Mouse (Mus musculus) heart, embryonic 12.5 days (tissue): ENCODE measurements around the gene Uspl1. TPM values are rescaled to one million over a fixed set of nuclear protein-coding genes. Genes with fewer than 3 reads are reported as not detected.
A peak's percentile ranks its signal among the peaks of the same experiment; 100 is the strongest.

Experiments
- ATAC-seq: fragments of 200-750 bp; cut with Nextera tagmentation; 2 replicates; pipeline ENCODE4 v1.8.0; 2017; ENCODE audit warnings: moderate TSS enrichment, moderate library complexity; ENCODE audit not compliant: insufficient number of reproducible peaks, low FRiP score
- H3K27ac ChIP-seq: fragments of 300-500 bp; sonication (generic); 2 replicates; pipeline ENCODE4 v1.5.1; 2016; ENCODE audit warnings: mild to moderate bottlenecking, moderate library complexity; ENCODE audit not compliant: poor library complexity, severe bottlenecking
- H3K27me3 ChIP-seq: fragments of 300-500 bp; sonication (generic); replicated peaks from 2 replicates; pipeline ENCODE4 v1.6.1; 2016; ENCODE audit warnings: mild to moderate bottlenecking, moderate library complexity
- H3K36me3 ChIP-seq: fragments of 300-500 bp; sonication (generic); 2 replicates; pipeline ENCODE4 v1.6.1; 2016; ENCODE audit warnings: mild to moderate bottlenecking, moderate library complexity
- H3K4me1 ChIP-seq: fragments of 300-500 bp; sonication (generic); replicated peaks from 2 replicates; pipeline ENCODE4 v1.6.1; 2016; ENCODE audit warnings: mild to moderate bottlenecking
- H3K4me2 ChIP-seq: fragments of 300-500 bp; sonication (generic); 2 replicates; pipeline ENCODE4 v1.6.1; 2016; ENCODE audit warnings: mild to moderate bottlenecking, moderate library complexity
- H3K4me3 ChIP-seq: fragments of 300-500 bp; sonication (generic); 2 replicates; pipeline ENCODE4 v1.5.1; 2016; ENCODE audit warnings: mild to moderate bottlenecking
- H3K9ac ChIP-seq: fragments of 300-500 bp; sonication (generic); 2 replicates; pipeline ENCODE4 v1.6.1; 2016; ENCODE audit warnings: mild to moderate bottlenecking, moderate library complexity
- H3K9me3 ChIP-seq: fragments of 300-500 bp; sonication (generic); replicated peaks from 2 replicates; pipeline ENCODE4 v1.6.1; 2016; ENCODE audit warnings: mild to moderate bottlenecking, moderate library complexity
- WGBS: fragments of 180-500 bp; shearing (Covaris S2); methylation state at CpG from one replicate; pipeline ENCODE4 v1.1.7; 2016; 5-methylcytosine and 5-hydroxymethylcytosine counted together
- polyA plus RNA-seq: library from polyadenylated mRNA; unstranded; fragments of >200 nt; fragmentation: Nextera tagmentation; extraction: Ambion mirVana; gene quantifications from 2 replicates; pipeline ENCODE4 v1.2.1, GENCODE M21; 2016

Gene Uspl1
- polyA plus RNA-seq, 1 experiment from 2014 or later, result 36.3 TPM

GRCm38 (mm10) chr5:149185806-149186205 lies 1.7 kb downstream of the Uspl1 start:
- no peak for ATAC-seq
- H3K36me3 ChIP-seq, result peaks cover 20% of the 10 kb centered on the region
- H3K27me3 ChIP-seq, result no peaks in the 10 kb centered on the region
- H3K4me1 ChIP-seq, result peaks cover 33% of the 10 kb centered on the region
- H3K4me2 ChIP-seq, result peak overlapping the region; percentile 78
- whole genome bisulfite sequencing, result 84% methylated on average over 3 of the region's 3 CpGs
- H3K4me3 ChIP-seq, result peak overlapping the region; percentile 84
- H3K27ac ChIP-seq, result no peak overlapping the region
- H3K9me3 ChIP-seq, result no peaks in the 10 kb centered on the region
- H3K9ac ChIP-seq, result no peak overlapping the region

- Histone ChIP-seq H3K9me3 (no peaks in the 10 kb centered on the region), H3K4me1 (peaks cover 28% of the 10 kb centered on the region), H3K36me3 (peaks cover 59% of the 10 kb centered on the region), H3K9ac (no peak overlapping the region), H3K27me3 (no peaks in the 10 kb centered on the region), H3K27ac (peak overlapping the region; percentile 16; the same call in 1 of the 2 replicates), H3K4me2 (no peak overlapping the region), H3K4me3 (no peak overlapping the region)
- no peak for ATAC-seq
- 76% methylated on average over 1 of the region's 1 CpGs for WGBS
These were observed 6.0 kb downstream of the Uspl1 start for GRCm38 (mm10) chr5:149190160-149190559.

GRCm38 (mm10) chr5:149196611-149197010 lies 12.5 kb downstream of the Uspl1 start:
- ATAC-seq, result no peak
- Histone ChIP-seq H3K9ac (no peak overlapping the region), H3K27ac (no peak overlapping the region), H3K36me3 (peaks cover 73% of the 10 kb centered on the region), H3K27me3 (no peaks in the 10 kb centered on the region), H3K4me3 (no peak overlapping the region), H3K9me3 (no peaks in the 10 kb centered on the region), H3K4me2 (no peak overlapping the region), H3K4me1 (peaks cover 10% of the 10 kb centered on the region)
- 13% methylated on average over 1 of the region's 1 CpGs for WGBS

GRCm38 (mm10) chr5:149198782-149199181 lies 14.6 kb downstream of the Uspl1 start:
- Histone ChIP-seq H3K27me3 (no peaks in the 10 kb centered on the region), H3K27ac (no peak overlapping the region), H3K36me3 (peaks cover 77% of the 10 kb centered on the region), H3K4me3 (no peak overlapping the region), H3K4me1 (peaks cover 10% of the 10 kb centered on the region), H3K9me3 (no peaks in the 10 kb centered on the region), H3K9ac (no peak overlapping the region), H3K4me2 (no peak overlapping the region)
- WGBS, result 94% methylated on average over 1 of the region's 1 CpGs
- ATAC-seq, result no peak

- Histone ChIP-seq H3K4me1 (no peaks in the 10 kb centered on the region; the same call in 1 of the 2 replicates), H3K27me3 (no peaks in the 10 kb centered on the region), H3K36me3 (peaks cover 71% of the 10 kb centered on the region), H3K9ac (no peak overlapping the region), H3K4me2 (no peak overlapping the region), H3K27ac (no peak overlapping the region), H3K9me3 (no peaks in the 10 kb centered on the region), H3K4me3 (no peak overlapping the region)
- ATAC-seq, result no peak
- 69% methylated on average over 5 of the region's 5 CpGs for WGBS
These were observed 18.8 kb downstream of the Uspl1 start for GRCm38 (mm10) chr5:149202941-149203340.

- no peak overlapping the region for H3K4me2 ChIP-seq
- peaks cover 71% of the 10 kb centered on the region for H3K36me3 ChIP-seq
- WGBS, result 86% methylated on average over 4 of the region's 4 CpGs
- H3K4me3 ChIP-seq, result no peak overlapping the region
- no peaks in the 10 kb centered on the region for H3K9me3 ChIP-seq
- no peaks in the 10 kb centered on the region; the same call in 1 of the 2 replicates for H3K4me1 ChIP-seq
- H3K9ac ChIP-seq, result no peak overlapping the region
- ATAC-seq, result no peak
- H3K27me3 ChIP-seq, result no peaks in the 10 kb centered on the region
- no peak overlapping the region for H3K27ac ChIP-seq
These were observed 19.7 kb downstream of the Uspl1 start for GRCm38 (mm10) chr5:149203796-149204375.

GRCm38 (mm10) chr5:149204822-149205221 lies 20.7 kb downstream of the Uspl1 start:
- Histone ChIP-seq H3K36me3 (peaks cover 68% of the 10 kb centered on the region), H3K4me3 (no peak overlapping the region), H3K9me3 (no peaks in the 10 kb centered on the region), H3K4me2 (no peak overlapping the region), H3K27me3 (no peaks in the 10 kb centered on the region), H3K4me1 (no peaks in the 10 kb centered on the region; the same call in 1 of the 2 replicates), H3K27ac (no peak overlapping the region), H3K9ac (no peak overlapping the region)
- no peak for ATAC-seq
- WGBS, result 87% methylated on average over 7 of the region's 7 CpGs

- no peak for ATAC-seq
- H3K36me3 ChIP-seq, result peaks cover 73% of the 10 kb centered on the region
- H3K27ac ChIP-seq, result no peak overlapping the region
- no peak overlapping the region for H3K4me2 ChIP-seq
- H3K27me3 ChIP-seq, result no peaks in the 10 kb centered on the region
- H3K9ac ChIP-seq, result no peak overlapping the region
- no peaks in the 10 kb centered on the region for H3K9me3 ChIP-seq
- H3K4me1 ChIP-seq, result no peaks in the 10 kb centered on the region; the same call in 1 of the 2 replicates
- no peak overlapping the region for H3K4me3 ChIP-seq
- WGBS, result 61% methylated on average over 8 of the region's 8 CpGs
These were observed 21.1 kb downstream of the Uspl1 start for GRCm38 (mm10) chr5:149205265-149205664.

GRCm38 (mm10) chr5:149206286-149206685 lies 22.1 kb downstream of the Uspl1 start:
- H3K36me3 ChIP-seq, result peaks cover 78% of the 10 kb centered on the region
- no peak overlapping the region for H3K4me2 ChIP-seq
- no peak for ATAC-seq
- WGBS, result 90% methylated on average over 5 of the region's 5 CpGs
- H3K4me1 ChIP-seq, result no peaks in the 10 kb centered on the region; the same call in 1 of the 2 replicates
- H3K9ac ChIP-seq, result no peak overlapping the region
- no peaks in the 10 kb centered on the region for H3K27me3 ChIP-seq
- H3K27ac ChIP-seq, result no peak overlapping the region
- H3K9me3 ChIP-seq, result no peaks in the 10 kb centered on the region
- no peak overlapping the region for H3K4me3 ChIP-seq

GRCm38 (mm10) chr5:149207661-149208060 lies 23.5 kb downstream of the Uspl1 start:
- no peaks in the 10 kb centered on the region for H3K9me3 ChIP-seq
- no peak for ATAC-seq
- WGBS, result 87% methylated on average over 6 of the region's 6 CpGs
- no peaks in the 10 kb centered on the region; the same call in 1 of the 2 replicates for H3K4me1 ChIP-seq
- H3K27me3 ChIP-seq, result no peaks in the 10 kb centered on the region
- no peak overlapping the region for H3K4me3 ChIP-seq
- H3K4me2 ChIP-seq, result no peak overlapping the region
- no peak overlapping the region for H3K27ac ChIP-seq
- peaks cover 76% of the 10 kb centered on the region for H3K36me3 ChIP-seq
- no peak overlapping the region for H3K9ac ChIP-seq

GRCm38 (mm10) chr5:149208776-149209175 lies 24.6 kb downstream of the Uspl1 start:
- Histone ChIP-seq H3K4me3 (no peak overlapping the region), H3K36me3 (peaks cover 76% of the 10 kb centered on the region), H3K9me3 (no peaks in the 10 kb centered on the region), H3K27me3 (no peaks in the 10 kb centered on the region), H3K27ac (no peak overlapping the region), H3K9ac (no peak overlapping the region), H3K4me2 (no peak overlapping the region), H3K4me1 (no peaks in the 10 kb centered on the region; the same call in 1 of the 2 replicates)
- WGBS, result 92% methylated on average over 7 of the region's 7 CpGs
- no peak for ATAC-seq

- Histone ChIP-seq H3K4me3 (no peak overlapping the region), H3K4me1 (no peaks in the 10 kb centered on the region; the same call in 1 of the 2 replicates), H3K27ac (no peak overlapping the region), H3K4me2 (no peak overlapping the region), H3K9me3 (no peaks in the 10 kb centered on the region), H3K36me3 (peaks cover 76% of the 10 kb centered on the region), H3K27me3 (no peaks in the 10 kb centered on the region), H3K9ac (no peak overlapping the region)
- WGBS, result 75% methylated on average over 8 of the region's 8 CpGs
- no peak for ATAC-seq
These were observed 25.2 kb downstream of the Uspl1 start for GRCm38 (mm10) chr5:149209328-149209727.
